Mouse (Mus musculus) kidney, adult 8-10 months (tissue): Measurements from ENCODE around the gene Pgp.
"Not testable (repeated sequence)": the region's sequence is repeated elsewhere in the genome, so short reads cannot be mapped to it uniquely, and the experiment has no call there.

Experiments used
- DNase-seq, 2 experiments: peaks; one replicate each; pipeline ENCODE4 v3.0.0; 2022

The Pgp gene

DNA sequence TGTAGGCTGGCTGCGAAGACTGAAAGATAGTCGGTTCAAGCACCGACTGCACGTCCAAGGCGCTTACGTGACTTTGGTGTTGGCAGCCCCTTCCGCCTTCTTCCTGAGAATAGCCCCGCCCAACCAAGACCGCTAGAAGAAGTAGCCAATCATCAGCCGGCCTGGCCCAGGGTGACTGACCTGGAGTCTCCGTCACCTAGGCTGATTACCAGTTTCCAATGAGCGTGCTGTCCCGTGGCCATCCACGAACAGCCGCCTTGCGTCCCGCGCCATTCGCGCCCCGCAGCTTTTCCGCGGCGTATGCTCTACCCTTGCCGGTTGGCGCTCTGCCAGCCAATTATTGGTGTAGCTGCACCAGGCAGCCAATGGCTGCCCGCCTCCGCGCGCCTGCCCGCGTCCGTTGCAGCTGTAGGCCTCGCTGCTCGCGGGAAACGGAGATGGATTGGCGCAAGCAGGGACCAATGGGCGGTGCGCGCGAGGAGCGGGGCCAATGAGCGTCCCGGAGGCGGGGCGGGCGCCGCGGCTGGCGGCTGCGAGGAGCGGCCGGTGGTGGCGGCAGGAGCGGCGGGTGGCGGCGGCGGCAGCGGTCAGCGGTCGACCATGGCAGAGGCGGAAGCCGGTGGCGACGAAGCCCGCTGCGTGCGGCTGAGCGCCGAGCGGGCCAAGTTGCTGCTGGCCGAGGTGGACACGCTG, at the start of gene Pgp, which contains the start of gene E4f1:
Gene Pgp, plus strand, starts transcription at position 483 of the 693 bp plus-strand sequence.
Gene E4f1, minus strand, starts transcription at position 404 of the 693 bp plus-strand sequence.
- peak; percentile 98 for DNase-seq

DNA sequence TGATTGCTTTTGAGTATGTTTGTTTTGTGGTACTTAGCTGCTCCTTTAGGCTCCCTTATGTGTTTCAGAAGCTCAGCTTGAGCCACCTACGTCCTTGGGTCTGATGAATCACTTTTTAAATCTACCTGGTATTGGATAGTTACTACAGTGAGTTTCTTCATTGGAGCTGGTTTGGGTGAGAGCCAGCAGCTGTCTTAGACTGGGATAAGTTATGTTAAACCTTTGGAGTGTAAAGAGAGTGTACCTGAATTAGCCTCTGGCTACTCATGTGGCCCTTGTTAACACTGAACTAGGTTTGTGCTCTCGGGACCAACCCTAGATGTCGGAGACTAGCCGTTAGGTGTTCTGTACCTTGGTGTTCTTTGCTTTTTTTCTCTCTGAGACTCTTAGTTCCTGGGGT, 47.1 kb upstream of the Pgp start:
- no peak for DNase-seq

DNA sequence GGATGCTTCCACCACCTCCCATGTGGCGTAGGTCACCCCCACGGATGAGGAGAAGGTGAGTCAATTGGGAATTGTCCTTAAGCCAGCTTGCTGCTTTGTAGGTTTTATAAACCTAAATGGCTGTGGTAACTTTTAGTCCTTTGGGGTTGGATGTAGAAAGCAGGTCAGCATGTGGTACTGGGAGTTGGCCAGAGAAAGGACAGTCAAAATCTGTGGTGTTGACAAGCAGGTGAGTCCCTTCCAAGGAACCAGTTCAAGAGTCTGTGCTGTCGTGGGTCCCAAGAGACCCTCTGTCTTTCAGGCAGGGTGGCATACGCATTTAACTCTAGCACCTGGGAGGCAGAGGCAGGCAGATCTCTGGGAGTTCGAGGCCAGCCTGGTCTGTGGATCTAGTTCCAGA, 45.7 kb upstream of the Pgp start:
- no peak for DNase-seq

DNA sequence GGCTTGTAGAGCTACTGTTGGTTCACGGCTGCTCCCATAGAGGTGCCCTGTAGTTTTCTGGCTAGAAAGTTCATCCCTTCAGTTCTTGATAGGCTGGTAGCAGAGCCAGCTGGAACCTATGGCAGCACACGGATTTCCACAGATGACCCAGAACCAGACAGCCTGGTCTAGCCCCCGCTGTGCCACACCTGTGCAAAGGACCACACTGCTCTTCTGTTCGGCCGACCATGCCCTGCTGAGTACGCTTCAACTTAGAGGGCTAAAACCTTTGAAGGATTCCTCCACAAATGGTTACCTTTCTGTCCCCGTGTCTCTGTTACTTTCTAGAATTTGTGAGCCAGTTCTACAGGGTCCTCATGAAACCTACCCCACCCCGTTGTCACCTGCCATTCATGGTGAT, 44.9 kb upstream of the Pgp start:
- not testable (repeated sequence) for DNase-seq

DNA sequence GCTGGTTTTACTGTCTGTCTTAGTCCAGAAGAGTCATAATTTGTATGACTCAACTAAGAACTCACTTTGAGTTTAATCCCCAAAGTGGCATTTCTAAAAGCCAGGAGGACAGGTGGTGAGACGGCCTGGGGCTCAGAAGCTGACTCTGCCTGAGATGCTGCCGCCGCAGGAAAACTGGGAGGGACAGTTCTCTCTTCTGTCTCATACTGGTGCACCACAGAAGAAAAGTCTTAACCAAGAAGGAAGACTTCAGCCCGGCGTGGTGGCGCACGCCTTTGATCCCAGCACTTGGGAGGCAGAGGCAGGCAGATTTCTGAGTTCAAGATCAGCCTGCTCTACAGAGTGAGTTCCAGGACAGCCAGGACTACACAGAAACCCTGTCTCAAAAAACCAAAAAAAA, 44.3 kb upstream of the Pgp start:
- no peak for DNase-seq

DNA sequence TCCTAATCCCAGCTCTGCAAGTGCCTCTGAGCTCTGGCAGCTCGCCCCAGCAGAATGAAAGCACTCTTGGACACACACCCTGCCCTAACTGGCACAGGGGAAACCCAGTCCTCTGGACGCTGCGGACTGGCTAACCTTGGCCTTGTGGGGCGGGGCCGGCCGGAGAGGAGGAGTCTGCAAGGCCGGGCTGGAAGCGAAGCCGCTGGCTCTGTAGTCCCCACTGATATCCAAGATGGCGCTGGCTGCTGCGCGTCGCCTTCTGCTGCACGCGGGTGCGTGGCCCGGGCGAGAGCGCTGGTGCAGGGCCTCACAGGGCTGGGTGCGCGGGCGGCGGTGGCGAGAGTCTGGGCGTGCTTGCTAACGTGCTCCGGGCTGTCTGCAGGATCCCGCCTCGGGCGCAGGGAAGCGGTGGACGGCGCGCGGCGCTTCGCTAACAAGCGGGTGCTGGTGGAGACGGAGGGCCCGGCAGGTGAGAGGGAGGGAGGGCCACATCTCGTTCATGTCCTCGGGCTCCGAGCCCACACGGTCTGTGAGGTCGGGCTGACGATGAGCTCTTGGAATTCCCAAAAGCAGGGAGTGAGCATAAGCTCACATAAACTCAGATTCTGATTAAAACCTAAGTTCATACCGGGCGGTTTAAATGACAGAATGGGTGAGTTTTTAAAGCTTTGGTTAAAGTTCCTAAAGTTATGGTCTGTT, 43.6 kb upstream of the Pgp start, which contains the start of gene Eci1:
Gene Eci1, plus strand, starts transcription at position 171 of the 699 bp plus-strand sequence.
- peak; percentile 97 to 99 for DNase-seq

DNA sequence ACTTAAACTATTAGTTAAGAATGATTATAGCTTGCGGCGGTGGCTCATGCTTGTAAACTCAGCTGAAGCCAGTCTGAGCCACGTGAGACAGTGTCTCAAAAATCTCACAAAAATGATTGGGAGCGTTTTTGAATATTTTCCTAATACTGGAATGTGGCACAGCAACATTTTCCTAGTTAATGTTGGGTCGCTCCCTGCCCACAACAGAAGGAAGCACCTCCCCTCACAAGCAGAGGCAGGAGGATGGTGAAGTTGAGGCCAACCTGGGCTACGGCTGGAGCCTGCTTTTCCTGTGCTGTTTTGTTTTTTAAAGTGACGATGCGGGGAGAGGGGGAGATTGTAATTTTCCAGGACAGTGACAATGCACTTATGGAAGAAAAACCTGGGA, 43.0 kb upstream of the Pgp start:
- peak in 1 of 2 experiments; percentile 27 for DNase-seq

DNA sequence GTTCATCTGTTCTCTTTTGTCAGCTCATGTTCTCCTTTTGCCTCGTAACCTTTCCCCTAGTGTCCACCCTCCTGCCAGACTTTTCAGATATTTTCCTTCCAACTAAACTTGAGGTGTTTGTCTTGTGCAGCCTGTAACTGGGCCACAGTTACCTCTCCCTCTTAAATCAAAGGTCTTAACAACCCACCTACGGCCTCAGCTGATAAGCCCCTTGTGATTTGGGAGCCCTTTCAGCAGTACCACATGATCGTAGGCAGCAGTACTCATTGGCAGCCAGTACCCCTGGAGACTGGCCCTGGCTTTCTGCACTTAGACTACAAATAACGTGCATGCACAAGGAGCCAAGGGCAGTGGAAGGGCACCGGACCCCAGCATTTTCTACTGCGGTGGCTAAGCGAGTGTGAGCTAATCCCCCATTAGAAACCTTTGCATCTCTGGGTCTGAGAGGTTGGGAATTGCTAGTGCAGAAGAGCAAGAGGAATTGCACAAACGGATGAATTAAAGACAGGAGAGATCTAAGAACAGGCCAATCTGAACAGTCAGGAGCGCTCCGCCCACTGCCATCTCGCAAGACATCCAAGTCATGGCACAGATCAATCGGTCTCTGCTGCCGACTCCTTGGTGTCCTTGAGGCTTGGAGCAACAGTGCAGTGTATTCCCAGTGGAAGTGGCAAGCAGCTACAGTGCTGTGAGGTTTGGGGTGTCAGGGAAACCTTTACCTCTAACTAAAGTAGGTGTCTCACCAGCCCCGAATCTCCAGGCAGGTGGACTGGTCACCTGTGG, 40.8 kb upstream of the Pgp start:
- peak; percentile 55 to 65 for DNase-seq

DNA sequence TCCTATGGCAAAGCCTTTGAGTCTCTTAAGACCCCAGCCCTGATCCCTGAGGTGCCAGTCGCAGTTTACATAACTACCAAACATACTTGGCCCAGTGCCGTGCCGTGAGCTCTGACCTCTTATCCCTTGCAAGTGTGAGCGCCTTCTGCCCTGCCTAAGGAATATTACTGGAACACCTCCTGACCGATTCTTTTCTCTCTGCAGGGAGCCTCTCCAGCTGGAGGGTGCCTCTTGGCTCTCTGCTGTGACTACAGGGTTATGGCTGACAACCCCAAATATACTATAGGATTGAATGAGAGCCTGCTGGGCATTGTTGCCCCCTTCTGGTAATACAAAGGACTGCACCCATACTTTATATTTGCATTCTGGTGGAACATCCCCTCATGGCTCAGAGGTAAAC, 33.2 kb upstream of the Pgp start:
- peak in 1 of 2 experiments; percentile 54 for DNase-seq

DNA sequence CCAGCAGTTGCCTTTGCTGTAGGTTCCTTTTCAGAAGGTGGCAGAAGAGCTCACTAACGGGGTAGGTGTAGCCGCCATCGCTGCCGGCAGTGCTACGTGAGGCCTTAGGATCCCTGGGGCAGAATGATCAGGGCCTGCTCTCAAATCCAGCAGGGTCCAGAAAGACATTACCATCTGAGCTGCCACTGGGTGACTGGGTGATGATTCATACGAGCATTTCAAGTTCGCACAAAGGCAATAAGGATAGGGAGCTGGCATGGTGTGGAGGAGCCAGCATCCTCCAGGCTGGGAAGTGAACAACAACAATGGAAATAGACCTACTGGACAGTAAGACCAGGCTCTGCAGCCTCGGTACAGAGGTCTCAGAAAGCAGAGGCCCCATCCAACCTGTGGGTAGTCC, 29.8 kb upstream of the Pgp start:
- DNase-seq, result no peak

DNA sequence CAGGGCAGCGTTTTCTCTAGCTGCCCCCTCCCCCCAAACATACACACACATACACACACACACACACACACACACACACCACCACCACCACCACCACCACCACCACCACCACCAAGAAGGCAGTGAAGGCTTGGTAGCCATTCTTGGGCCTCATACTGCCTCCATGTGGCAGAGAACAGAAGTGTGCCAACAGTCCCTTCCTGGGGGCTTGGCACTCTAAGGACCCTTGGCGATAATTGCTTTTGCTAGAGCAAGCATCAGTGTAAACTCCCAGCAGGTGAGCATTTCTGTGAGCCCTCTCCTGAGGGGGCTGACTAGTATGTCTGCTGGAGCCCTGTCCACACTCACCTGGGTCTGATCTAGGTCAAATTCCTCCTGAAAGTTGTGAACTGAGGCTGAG, 29.0 kb upstream of the Pgp start:
- DNase-seq, result no peak

DNA sequence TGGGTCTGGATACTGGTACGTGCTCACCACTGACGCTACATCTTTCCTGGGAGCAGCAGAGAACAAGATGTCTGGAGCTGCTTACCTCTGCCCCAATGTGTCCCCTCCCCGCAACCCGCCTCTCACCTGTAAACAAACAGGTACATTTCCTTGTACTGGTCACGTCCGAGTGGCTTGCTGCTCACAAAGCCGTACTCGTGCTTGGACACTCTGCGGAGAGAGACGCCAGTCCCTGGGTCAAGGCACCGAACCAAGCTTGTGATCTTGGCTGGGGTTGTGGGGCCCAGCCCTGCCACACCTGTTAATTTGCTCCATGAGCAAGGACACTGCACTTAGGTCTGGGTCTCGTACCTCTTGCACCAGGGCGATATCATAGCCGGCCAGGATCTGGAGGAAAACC, 28.1 kb upstream of the Pgp start:
- no peak for DNase-seq

DNA sequence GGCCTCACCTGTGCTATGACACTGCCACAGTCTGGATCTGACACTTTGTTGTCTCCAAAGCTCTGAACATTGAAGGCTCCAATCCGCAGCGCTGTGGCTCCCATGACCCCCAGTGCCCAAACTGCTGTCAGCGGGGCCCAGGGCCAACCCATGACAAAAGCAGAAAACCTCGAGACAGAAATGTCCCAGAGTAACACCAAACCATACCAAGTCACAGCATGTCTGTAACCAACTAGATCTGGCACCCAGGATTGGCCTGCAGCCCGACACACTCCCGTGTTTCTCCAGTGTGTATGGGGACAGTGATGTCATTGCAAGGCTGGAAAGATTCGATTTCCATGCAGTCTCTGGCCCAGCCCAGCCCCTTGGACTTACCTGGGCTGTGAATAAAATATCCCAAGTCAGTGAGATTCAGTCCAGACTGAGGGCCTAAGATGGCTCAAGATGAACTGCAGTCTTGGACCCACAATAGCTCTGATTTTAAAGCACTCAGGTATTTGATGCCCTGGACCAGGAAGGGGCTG, 27.5 kb upstream of the Pgp start, which contains the start of gene Dnase1l2:
Gene Dnase1l2, minus strand, starts transcription at position 474 of the 524 bp plus-strand sequence.
- no peak for DNase-seq

DNA sequence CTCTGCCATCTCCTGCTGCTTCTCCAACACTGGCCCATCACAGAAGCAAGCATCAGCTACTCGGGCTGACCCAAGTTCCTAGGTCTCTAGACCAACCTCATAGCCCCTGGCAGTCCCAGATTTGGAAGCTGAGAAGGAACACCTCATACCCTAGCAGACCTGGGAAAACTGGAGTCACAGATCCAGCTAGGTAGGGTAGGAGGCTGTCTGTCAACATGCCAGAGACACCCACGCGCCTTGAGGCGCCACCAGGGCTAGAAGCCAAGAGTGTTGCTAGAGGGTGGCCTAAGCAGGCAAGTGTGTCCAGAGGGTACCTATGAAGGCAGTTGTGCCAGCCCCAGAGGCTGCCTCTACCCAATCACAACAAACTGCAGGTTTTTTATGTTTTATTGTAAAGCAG, 26.8 kb upstream of the Pgp start:
- peak; percentile 34 to 38 for DNase-seq

DNA sequence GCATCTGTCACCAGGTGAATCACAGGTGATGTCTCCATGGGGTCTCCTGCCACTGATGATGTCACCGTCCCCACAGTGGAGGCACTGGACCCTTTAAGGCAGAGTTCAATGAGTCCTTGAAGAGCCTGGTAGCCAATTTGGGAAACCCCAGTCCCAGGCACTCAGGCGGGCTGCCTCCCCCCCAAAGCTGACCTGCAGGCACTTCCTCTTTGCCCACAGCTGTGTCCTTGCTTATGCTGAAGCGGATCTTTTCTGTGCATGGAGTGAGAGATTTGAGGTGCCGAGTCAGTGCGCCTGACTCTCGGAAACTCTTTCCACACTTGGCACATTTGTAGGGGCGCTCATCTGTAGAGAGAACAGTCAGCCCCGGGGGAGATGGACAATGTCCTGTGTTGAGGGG, 23.6 kb upstream of the Pgp start:
- no peak for DNase-seq

DNA sequence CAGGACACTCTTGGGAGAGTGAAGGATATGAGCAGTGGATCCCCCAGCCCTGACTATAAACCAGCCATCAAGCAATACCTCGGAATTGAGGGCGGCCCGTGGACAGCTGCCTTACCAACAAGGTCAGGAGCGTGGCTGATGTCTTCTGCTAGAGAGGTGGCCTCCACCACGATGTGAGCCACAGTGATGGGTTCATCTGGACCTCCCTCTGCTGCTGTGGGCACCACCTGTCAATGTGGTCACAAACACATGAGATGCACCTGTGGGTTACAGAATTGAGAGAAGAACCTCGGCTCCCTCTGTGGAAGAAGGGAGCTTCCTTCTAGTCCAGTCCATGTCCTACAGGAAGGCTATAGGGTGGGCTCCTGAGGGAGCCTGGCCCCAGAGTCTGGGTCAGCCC, 20.7 kb upstream of the Pgp start:
- no peak for DNase-seq

DNA sequence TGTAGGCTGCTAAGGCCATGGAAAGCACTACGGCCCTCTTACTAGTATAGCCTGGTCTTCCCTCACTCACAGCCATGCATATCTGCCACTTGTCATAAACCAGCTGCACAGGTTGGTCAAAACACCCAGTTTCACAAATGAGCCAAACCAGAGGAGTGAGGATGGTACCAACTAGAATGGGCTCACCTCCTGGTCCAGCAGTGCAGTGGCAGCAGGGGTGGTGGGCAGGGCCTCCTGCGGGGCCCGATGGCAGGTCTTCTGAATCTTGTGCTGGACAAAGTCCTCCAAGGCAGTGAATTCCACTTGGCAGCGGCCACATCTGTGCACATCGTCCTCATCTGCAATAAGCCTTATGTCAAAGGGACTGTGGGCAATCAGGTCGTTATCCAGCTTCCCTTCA, 19.0 kb upstream of the Pgp start:
- no peak for DNase-seq

DNA sequence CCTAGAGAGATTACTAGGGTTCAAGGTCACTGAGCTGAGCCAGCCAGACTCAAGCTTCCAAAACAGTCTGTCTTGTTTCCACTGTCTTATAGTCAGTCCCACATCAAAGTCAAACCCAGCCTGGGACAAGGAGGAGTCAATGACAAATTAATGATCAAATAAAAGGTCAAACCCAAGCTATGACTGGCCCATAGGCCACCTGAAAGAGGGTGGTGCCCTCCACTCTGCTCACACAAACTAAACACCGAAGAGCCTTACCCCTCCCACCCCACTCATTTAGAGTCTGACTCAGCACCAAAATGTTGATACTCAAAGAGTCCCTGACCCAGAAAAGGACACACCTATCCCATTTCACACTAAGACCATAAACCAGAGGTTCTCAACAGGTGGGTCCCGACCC, 16.8 kb upstream of the Pgp start:
- DNase-seq, result peak; percentile 30 to 52

DNA sequence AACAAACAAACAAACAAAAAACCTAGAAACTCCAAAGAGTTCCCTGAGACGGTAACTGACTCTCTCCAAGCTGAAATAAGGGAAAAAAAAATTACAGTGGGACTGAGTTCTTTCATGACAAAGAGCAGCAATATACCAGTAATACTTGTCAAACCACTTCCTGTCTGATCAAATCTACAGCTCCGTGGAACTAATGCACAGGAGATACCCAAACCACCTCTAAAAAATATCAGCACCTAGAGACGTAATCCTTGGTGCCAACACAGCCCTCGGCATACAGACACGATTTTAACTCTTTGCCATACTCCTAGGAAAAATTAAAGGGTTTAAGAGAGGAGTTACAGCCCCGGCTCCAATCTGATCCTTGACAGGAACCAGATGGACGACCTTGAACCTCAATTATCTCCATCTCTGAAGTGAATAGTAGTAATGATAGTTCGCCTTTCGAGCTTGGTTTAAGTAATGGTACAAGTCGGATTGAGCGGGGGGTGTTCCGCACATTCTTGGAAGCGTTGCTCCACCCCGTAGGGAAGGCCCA, 15.9 kb upstream of the Pgp start:
- DNase-seq, result no peak

DNA sequence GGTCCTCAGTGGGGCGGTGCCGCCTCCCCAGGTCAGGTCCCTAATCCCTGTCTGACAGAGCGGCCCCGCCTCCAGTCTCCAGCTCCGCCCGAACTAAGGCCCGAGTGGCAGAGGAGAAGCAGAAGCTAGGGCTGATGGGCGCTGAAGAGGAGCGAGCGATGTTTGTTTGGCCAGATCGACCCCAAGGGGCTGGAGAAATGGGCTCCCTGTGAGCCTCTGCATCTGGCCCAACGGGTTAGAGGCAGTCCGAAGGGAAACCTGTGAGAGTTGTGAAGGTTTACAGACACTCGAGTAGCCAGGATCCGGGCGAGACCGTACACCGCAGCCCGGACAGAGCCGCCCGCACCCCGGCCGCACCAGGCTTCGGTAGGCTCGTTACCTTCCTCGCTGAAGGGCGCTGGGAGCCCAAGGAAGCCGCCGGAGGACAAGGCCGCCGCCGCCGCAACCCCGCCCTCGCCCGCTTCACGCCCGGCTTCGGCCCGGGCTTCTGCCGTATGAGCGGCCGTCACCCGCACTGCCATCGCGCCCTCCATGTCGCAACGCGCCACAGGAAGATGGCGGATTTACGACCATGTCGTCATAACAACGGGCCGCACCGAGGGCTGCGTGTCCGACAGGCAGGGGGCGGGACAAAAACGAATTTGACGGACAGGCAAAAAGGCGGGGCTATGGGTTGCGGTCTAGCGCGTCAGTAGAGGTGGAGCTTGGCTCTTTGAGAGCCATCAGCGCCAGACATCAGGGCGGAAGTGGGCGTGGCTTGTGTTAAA, 15.3 kb upstream of the Pgp start:
- DNase-seq, result peak; percentile 99

DNA sequence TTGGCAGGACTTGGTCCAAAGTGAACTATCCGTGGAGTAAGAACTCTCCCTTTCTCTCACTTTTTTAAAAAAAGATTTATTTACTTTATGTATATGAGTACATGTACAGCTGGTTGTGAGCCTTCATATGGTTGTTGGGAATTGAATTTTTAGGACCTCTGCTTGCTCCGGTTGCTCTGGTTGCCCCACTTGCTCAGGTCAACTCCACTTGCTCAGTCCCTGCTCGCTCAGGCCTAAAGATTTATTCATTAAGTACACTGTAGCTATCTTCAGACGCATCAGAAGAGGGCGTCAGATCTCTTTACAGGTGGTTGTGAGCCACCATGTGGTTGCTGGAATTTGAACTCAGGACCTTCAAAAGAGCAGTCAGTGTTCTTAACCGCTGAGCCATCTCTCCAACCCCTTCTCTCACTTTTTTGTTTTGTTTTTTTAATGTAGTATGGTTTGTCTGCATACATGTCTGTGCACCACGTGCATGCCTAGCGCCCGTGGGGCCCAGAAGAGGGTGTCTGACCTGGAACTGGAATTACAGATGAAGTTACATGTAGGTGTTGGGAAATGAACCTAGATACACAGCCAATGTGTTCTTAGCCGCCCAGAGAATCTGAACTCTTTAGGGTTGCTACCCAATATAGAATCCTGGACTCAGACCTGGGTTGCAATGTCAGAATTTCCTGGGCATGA, 14.5 kb upstream of the Pgp start:
- DNase-seq, result not testable (repeated sequence)

DNA sequence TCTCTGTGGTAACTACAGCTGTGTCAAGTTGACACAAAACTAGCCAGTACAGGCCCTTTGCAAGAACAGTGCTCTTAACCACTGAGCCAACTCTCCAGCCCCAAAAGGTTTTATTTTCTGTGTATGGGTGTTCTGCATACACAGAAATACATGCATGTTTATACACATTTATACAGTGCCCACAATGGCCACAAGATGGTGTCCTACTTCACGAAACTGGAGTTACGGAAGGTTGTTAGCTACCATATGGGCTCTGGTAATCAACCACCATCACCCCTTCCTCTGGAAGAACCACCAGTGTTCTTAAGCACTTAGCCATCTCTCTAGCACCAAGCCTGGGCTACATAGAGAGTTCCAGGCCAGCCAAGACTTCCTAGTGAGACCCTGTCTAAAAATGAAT, 8.6 kb upstream of the Pgp start:
- DNase-seq, result peak in 1 of 2 experiments; percentile 51
